Mouse (Mus musculus) heart, adult 18-20 months (tissue): ENCODE measurements at regions not wholly inside any gene's neighbourhood (a gene's known extent, or its start where the extent isn't known, plus 50 kb on each side); places are given as distances from the start of the nearest gene placed in this dataset.

Source experiments
- DNase-seq, 2 experiments: peaks; one replicate each; pipeline ENCODE4 v3.0.0; 2021 to 2022; ENCODE audit warnings: mixed read lengths in 1 of 2

DNA sequence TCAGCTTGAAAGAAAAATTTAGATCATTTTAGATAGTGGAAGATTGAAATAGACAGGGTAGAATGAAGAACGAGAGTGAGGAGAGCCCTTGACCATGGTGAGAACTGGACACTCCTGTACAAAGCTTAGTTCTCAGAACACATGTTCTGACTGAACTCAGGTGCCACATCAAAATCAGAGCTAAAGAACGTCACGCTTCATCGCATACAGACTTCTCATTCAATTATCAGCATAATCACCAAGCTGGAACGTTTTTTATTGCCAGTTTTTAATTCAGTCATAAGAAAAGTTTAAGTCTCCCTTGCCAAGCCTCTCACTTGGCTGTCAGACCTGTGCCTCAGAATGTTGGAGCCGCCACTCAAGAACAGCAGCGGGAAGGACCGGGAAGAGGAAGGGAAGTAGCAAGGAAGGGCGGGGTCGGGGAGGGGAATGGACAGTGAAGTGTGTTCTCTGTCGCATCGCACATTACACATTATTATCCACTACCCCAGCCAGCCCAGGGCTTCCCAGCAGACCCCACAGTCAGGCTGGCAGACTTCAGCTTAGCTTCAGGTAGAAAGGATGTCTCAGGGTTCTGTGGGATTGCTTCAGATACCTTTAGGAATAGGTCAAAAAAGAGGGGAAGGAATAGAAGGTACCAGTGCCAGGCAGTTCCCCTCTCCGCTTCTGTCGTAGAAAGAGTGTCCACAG lies 140.1 kb upstream of the Smim15 start:
- DNase-seq, result peak; percentile 14 to 27

DNA sequence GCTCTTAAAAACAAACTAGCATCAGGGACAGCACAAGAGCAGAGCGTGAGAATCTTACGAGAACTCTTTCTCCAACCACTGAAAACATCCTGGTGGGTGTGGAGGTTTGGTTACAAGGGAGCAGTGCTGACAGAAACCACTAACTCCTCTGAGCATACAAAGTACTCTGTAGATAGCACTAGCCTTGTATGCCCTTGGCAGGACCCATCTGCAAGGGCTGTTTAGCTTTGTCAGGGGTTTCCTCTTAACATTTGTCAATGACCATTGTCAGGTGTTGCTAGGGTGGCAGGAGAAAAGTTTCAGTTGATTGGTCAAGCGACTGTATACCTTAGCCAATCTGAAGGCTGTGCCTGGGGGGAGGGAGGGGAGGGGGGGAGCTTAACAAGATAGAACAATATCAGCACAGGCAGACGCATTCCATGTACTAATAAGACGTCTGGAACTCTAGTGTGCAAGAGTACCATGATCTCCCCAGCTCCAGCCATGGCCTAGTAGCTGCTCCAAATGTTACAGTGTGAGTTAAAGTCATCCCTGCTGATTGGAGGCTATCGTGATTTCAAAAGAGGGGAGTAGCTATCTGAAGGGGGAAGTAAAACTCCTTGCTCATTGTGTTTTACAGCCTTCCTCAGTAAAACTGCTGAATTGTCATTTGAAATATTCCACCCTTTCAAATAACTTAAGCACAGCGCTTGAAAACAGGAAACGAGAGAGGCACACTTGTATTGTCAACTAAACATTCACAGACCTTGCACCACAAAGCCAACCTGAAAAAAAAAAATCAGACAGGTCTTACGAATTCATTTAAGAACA lies 140.9 kb upstream of the Smim15 start:
- DNase-seq, result peak in 1 of 2 experiments; percentile 39

- no peak for DNase-seq
Measured at GRCm38 (mm10) chr13:107902800-107903149, 141.5 kb upstream of the Smim15 start.

DNA sequence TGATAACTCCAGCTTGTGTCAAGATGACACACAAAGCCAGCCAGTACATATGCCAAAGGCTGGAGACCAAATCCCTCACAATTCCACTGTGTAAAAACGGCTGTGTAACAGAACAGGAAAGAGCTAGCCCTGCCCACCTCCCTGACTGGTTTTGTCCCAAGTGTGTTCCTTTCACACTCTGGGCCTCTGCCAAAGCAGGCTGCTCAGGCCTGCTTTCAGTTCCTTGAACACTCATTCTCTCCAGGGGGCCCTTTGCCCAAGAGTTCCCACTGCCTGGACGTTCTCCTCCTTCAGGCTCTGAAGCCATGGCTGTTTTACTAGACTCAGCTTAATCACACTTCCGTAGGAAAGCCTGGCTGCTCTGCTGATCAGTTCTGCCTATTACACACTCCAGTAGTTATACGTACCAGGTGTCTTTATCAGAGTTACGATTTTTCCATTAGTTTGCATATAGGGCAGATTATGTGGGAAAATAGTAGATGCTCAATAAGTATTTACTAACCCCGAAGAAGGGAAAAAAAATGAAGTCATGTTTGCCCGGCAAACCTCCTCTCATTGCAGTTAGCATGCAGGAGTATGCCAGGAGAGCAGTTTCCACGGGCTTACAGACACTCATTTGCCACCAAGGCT lies 144.5 kb upstream of the Smim15 start:
- peak in 1 of 2 experiments; percentile 84 for DNase-seq

GRCm38 (mm10) chr13:107897646-107898045 lies 146.6 kb upstream of the Smim15 start:
- no peak for DNase-seq

- DNase-seq, result no peak
Measured at GRCm38 (mm10) chr13:107897184-107897583, 147.1 kb upstream of the Smim15 start.

- no peak for DNase-seq
Measured at GRCm38 (mm10) chr13:107893581-107894183, 150.6 kb upstream of the Smim15 start.

DNA sequence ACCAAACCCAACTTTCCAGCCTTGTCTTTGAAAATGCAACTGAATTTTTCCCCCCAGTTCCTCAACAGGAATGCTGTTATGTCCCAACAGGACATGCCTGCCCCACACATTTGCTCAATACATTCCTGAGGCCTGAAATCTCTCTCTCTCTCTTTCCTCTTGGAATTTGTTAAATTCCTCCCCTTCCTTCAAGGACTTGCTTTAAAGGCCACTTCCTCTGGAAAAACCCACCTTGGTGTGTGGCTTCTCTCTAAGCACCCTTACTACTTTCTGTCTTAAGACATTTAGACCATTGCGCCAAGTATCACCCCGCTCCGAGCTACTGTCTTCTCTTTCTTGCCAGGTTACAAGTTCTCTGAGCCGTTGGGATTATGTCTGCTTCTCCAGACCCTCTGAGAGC lies 151.2 kb upstream of the Smim15 start:
- DNase-seq, result no peak

DNA sequence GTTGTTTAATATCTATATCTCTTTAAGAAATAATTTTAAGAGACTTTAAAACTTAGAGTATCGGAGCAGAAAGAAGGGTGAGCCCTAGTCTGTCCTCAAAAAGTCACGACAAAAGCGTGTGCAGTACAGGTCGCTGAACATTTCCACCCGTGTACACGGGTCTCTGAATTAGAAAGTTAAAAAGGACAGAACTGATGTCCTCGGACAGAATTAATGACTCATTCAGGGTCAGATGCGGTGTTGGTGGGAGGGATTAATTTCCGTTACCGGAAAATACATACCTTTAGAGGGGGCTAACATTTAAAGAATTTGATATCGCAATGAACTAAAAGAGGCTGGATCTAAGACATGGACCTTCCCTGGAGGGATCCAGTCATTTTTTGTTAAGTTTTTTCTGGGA lies 152.3 kb upstream of the Smim15 start:
- DNase-seq, result peak in 1 of 2 experiments; percentile 13

DNA sequence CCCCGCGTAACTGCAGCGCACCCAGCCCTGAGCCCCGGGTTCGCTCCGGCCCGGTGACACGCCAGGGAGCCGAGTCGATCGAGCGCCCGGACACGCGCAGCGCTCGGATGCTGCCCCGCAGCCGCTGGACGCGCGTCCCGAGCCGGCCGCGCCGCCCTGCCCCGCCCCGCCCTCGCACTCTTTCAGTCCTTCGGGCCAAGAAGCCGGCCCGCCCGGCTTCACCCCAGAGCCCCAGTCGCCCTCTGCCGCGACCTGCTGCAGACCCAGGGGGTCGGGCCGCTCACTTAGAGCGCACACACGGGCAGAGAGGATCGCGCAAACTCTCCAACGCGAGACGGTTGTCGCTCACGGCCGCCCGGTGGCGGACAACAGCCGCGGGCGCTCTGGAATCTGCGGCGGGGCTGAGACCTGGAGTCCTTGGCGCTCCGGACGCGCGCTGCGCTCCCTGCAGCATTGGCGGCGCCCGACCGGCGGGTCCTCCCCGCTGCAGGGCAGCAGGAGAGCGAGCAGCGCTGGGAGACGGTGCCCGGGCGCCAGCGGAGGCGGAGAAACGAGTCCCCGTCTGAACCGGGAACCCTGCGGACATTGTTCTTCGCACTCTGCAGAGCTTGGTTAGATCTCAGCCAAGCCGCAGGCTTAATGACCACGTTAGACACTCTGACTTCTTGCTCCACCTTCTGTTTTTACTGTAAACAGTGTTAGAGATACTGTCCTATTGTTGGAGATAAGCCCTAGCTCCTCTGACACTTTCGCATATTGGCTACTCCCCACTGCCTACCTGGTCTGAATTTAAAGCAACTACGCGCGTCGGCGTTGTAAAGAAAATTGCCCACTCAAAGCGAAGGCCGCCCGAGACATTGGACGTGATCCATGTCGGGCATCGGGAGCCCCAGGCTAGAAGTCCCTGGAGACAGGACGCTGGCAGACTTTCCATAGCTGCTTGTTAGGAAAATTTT lies 153.1 kb upstream of the Smim15 start:
- peak; percentile 78 to 81 for DNase-seq

DNA sequence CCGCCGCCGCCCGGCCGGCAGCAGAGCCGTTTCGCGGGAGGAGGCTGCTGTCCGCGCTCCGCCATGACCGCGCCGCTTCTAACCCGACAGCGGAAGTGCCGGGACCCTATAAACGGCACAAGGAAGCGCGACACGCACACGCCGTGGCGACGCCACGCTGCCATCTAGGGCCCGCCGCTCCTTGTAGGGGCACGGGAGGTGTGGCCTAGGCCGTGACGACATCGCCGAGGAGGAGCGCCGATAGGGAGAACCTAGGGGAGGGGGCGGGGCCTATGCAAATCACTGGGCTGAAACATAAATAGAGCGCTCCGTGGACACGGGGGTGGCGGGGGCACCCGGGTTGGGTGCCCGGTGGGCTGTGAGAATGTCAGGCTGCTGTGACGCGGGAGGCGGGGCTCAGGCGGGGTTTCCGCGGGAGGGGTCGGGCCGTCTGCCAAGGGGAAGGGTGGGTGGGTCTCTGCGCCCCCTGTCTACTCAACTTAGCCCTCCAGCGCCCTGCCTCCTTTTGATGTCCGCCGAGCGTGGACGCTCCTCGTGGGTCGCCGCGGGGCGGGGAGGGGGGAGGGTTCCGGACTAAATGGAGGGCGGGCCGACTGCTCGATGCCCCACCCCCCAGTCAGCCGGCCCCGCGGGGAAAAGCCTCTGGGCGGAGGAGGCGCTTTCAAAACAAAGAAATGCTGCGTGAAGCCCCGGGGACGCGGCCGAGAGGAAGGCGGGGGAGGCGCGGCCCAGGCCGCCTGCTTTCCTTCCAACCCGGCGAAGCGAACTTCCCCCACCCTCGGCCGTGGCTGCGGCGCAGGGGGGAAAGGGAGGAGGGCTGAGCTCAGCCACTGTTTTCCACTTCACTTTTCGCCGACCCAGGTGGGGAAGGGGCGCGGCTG lies 154.0 kb upstream of the Smim15 start:
- DNase-seq, result peak; percentile 99

DNA sequence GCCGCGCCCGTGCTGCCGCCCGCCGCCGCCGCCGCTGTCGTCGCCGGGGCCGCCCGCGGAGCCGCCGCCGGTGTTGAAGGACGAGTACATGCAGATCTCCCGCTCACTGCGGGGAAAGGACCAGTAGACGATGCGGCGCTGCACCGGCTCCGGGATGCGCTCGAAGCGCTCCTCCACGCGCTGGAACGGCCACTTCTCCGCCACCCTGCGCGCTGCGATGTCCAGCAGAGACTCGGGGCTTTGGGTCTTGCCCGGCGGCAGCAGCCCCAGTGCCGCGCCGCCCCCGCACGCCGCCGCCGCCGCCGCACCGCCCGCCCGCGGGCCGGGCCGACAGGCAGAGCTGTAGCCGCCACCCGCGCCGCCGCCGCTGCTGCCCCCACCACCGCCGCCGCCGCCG lies 154.7 kb upstream of the Smim15 start:
- DNase-seq, result no peak

DNA sequence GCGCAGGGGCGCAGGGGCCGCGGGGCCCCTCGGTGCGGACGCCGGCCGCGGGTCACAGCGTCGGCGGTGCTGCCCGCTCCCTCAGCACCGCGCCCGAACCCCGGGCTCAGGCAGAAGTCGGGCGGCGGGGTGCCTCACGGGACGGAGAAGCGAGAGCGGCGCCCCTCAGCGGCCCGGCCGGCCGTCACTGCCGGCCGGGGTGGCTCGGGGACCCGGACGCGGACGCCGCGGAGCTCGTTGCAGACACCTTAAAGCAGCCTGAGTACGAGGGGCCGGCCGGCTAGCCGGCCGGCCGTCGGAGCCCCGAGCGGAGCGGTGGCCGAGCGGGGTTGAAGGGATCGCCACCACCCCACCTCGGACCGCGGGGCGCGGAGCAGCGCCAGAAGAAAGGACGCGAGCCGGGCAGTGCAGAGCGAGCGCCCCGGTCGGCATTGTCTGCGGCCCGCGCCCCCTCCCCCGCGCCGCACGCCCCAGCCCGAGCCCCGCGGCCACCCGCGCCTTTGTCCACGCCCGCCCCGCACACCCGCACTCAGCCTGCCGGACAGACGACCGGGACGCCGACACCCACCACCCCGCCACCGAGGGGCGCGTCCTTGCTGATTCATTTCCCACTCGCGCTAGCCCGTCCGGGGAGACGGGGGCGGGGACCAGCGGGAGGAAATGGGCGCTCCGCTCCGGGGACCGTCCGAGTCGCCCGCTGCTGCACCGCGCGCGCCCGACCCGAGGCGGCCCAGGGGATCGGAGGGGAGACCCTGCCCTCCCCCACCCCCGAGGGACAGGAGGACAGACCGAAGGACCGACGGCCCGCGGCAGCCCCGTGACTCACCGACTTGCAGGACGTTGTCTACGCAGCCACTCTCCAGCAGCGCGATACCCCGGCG lies 155.4 kb upstream of the Smim15 start:
- DNase-seq, result peak; percentile 74 to 80

- peak in 1 of 2 experiments; percentile 28 for DNase-seq
Measured at GRCm38 (mm10) chr13:107888231-107888555, 156.1 kb upstream of the Smim15 start.

DNA sequence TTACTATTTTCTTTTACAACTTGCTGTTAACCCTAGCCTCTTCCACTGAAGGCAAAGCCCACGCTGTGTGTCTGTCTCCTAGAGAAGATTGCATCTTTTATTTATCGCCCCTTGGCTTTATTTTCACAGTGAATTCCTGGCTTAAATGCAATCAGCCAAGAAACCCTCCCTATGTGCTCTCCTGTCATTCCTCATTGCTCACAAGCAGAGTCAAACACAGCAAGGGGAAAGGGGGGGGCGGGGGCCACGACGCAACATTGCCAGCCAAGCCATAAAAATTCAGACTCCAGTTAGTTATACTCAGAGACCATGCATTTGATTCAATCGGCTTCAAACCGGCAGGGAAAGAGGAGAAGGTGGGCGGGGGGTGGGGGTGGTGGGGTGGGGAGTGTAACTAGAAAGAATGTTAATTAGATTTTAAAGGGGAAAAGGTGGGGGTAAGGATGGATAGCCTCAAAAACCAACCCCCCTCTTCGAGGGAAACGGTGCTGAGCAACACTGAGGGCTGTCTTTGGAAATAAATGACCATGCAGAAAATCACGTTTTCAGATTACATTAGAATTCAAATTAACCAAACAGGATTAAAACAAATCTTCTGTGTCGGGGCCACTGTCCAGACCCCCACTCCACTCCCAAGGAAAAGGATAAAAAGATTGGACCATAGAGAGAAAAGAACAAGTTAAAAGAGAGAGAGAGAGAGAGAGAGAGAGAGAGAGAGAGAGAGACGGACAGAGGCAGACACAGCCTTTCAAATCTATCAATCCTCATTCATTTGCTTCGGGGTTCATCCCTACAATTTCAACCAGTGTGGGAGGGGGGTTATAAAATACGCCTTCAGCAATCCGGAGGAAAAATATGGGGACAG lies 156.6 kb upstream of the Smim15 start:
- no peak for DNase-seq

DNA sequence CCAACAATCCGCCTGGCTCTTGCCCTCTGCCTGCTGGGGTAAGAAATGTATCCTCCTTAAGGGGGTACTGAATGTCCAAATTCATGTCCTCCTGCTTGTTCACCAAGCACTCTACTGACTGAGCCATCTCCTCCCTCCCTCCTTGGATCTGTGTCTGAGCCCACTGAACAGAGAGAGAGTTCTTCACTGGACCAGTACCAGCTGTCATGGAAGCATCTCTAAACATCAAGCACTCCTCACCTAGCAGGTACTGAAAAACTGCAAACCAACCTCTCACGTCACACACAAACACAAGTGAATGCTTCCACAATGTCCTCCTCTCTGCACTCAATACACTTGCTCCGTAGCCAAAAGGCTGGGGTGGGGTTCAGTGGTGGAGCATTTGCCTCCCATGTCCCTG lies 159.4 kb upstream of the Smim15 start:
- no peak for DNase-seq

- no peak for DNase-seq
Measured at GRCm38 (mm10) chr13:107882337-107882736, 161.9 kb upstream of the Smim15 start.

GRCm38 (mm10) chr13:107880551-107880950 lies 163.7 kb upstream of the Smim15 start:
- no peak for DNase-seq

GRCm38 (mm10) chr13:107879535-107879934 lies 164.7 kb upstream of the Smim15 start:
- DNase-seq, result peak; percentile 64 to 74
